Mouse (Mus musculus) liver, embryonic 13.5 days (tissue): ENCODE measurements around the gene Prss53. TPM values are rescaled to one million over a fixed set of nuclear protein-coding genes. Genes with fewer than 3 reads are reported as not detected.

Source experiments
- ATAC-seq: fragments of 200-750 bp; cut with Nextera tagmentation; 2 replicates; pipeline ENCODE4 v1.8.0; 2017; ENCODE audit warnings: low read depth, mild to moderate bottlenecking, moderate number of reproducible peaks, moderate library complexity
- DNase-seq: peaks from one replicate; pipeline ENCODE4 v3.0.0; 2022
- H3K27ac ChIP-seq: fragments of 300-500 bp; sonication (generic); 2 replicates; pipeline ENCODE4 v1.5.1; 2015; ENCODE audit warnings: moderate library complexity, mild to moderate bottlenecking, inconsistent platforms
- H3K27me3 ChIP-seq: fragments of 300-500 bp; sonication (generic); 2 replicates; pipeline ENCODE4 v1.6.1; 2015; ENCODE audit warnings: mild to moderate bottlenecking, inconsistent platforms
- H3K36me3 ChIP-seq: fragments of 300-500 bp; sonication (generic); 2 replicates; pipeline ENCODE4 v1.6.1; 2015; ENCODE audit warnings: mild to moderate bottlenecking, inconsistent platforms
- H3K4me1 ChIP-seq: fragments of 300-500 bp; sonication (generic); replicated peaks from 2 replicates; pipeline ENCODE4 v1.6.1; 2015; ENCODE audit warnings: inconsistent platforms
- H3K4me2 ChIP-seq: fragments of 300-500 bp; sonication (generic); 2 replicates; pipeline ENCODE4 v1.6.1; 2015; ENCODE audit warnings: inconsistent platforms, mild to moderate bottlenecking, moderate library complexity
- H3K4me3 ChIP-seq: fragments of 300-500 bp; sonication (generic); replicated peaks from 2 replicates; pipeline ENCODE4 v1.5.1; 2015; ENCODE audit warnings: mild to moderate bottlenecking, inconsistent platforms
- H3K9ac ChIP-seq: fragments of 300-500 bp; sonication (generic); 2 replicates; pipeline ENCODE4 v1.6.1; 2015; ENCODE audit warnings: mild to moderate bottlenecking, inconsistent platforms
- H3K9me3 ChIP-seq: fragments of 300-500 bp; sonication (generic); replicated peaks from 2 replicates; pipeline ENCODE4 v1.6.1; 2016; ENCODE audit warnings: inconsistent platforms
- WGBS: fragments of 180-500 bp; shearing (Covaris S2); methylation state at CpG from one replicate; pipeline ENCODE4 v1.1.7; 2015; ENCODE audit not compliant: insufficient replicate concordance; 5-methylcytosine and 5-hydroxymethylcytosine counted together
- polyA plus RNA-seq: library from polyadenylated mRNA; unstranded; fragments of >200 nt; fragmentation: Nextera tagmentation; extraction: Ambion mirVana; gene quantifications from 2 replicates; pipeline ENCODE4 v1.2.1, GENCODE M21; 2015

The Prss53 gene
- polyA plus RNA-seq, 1 experiment from 2014 or later: 0.24 TPM

DNA sequence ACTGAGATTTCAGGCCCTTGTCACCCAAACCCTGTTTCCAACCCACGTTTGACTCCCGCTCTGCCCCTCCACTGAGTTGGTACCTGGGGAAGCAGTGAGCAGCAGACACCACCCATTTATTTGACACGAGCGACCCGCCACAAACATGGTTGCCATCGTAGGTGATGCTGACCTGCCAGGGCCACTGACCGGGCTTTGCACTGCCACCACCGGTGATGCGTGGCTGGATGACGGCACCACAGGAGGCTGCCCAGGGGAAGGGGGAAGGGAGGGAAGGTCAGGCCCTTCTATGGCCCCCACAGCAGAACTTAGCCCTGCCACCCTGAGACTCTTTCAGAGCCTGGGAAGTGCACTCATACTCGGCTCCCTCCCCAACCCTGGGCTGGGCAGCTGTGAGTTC is 37.0 kb upstream of the Prss53 start:
- Histone ChIP-seq H3K9me3 (no peaks in the 10 kb centered on the region), H3K9ac (no peak overlapping the region), H3K4me3 (no peak overlapping the region), H3K27me3 (no peaks in the 10 kb centered on the region; the same call in 1 of the 2 replicates), H3K27ac (no peak overlapping the region), H3K36me3 (peaks cover 36% of the 10 kb centered on the region), H3K4me1 (peaks cover 56% of the 10 kb centered on the region), H3K4me2 (no peak overlapping the region)
- 86% methylated on average over 11 of the region's 11 CpGs for WGBS
- DNase-seq (no peak), ATAC-seq (no peak)

DNA sequence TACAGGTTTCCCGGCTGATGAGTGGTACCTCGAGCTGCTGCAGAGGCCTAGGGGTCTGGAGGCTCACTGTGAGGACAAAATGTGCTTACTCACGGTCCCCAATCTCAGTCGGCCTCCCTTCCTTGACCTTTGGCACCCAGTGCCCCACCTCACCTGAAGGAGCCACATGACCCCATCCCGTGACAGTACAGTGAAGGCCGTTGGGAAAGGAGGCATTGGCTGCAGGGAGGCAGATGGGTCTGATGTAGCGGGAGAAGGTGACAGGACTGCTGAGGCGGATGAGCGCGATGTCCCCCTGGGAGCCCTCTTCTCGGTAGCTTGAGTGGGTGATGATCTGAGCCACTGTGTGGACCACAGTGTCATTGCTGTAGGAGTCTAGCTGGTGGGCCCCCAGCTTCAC is 36.1 kb upstream of the Prss53 start:
- no peak overlapping the region for H3K4me2 ChIP-seq
- H3K4me3 ChIP-seq: no peak overlapping the region
- no peaks in the 10 kb centered on the region for H3K9me3 ChIP-seq
- no peak for DNase-seq
- H3K27ac ChIP-seq: 0 out of 2 replicates have a peak overlapping the region, but pooled peaks have one; percentile 16
- WGBS: 78% methylated on average over 11 of the region's 11 CpGs
- no peaks in the 10 kb centered on the region; the same call in 1 of the 2 replicates for H3K27me3 ChIP-seq
- no peak for ATAC-seq
- no peak overlapping the region for H3K9ac ChIP-seq
- H3K4me1 ChIP-seq: peaks cover 59% of the 10 kb centered on the region
- H3K36me3 ChIP-seq: peaks cover 36% of the 10 kb centered on the region

DNA sequence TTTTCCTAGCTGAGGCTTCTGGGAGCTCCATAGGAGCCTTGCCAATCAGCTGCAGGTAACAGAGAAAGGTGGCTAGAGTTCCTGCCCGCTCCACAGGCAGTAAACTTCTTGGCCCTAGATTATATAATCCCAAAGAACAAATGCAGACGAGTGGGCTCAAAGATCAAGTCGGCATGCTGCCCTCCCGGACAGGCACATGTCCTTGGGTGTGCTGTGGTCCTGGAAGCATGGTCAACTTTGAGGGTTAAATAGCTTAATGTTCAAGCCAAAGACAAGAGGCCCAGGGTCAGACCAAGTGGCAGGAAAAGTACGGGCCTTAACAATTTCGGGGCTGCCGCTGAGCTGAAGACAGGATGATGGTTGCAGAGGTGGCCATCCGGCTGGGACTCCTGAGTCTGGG is 35.3 kb upstream of the Prss53 start:
- Histone ChIP-seq H3K4me3 (no peak overlapping the region), H3K36me3 (peaks cover 36% of the 10 kb centered on the region), H3K4me1 (peaks cover 58% of the 10 kb centered on the region), H3K27ac (no peak overlapping the region; the same call in 1 of the 2 replicates), H3K4me2 (no peak overlapping the region), H3K27me3 (no peaks in the 10 kb centered on the region; the same call in 1 of the 2 replicates), H3K9me3 (no peaks in the 10 kb centered on the region), H3K9ac (no peak overlapping the region)
- ATAC-seq (no peak), DNase-seq (no peak)
- WGBS: 78% methylated on average over 8 of the region's 8 CpGs

DNA sequence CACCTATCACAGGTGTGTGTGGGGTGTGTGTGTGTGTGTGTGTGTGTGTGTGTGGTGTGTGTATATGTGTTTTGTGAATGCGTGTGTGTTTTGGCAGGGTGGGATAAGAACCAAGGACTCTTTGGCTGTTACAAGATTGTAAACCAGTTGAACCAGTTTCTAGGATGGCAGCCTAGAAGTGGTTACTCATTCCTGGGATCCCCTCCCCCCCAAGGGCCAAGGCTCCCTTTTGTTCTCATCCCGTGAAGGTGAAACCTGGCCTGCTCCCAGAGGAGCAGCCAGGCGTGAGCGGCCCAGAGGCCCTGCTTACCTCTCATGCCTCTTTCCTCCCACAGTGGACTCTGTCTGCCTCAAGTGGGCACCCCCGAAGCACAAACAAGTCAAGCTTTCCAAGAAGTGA is 34.5 kb upstream of the Prss53 start:
- H3K4me3 ChIP-seq: no peak overlapping the region
- H3K27ac ChIP-seq: no peak overlapping the region
- DNase-seq: no peak
- no peak overlapping the region for H3K9ac ChIP-seq
- 86% methylated on average over 5 of the region's 5 CpGs for WGBS
- peaks cover 40% of the 10 kb centered on the region for H3K36me3 ChIP-seq
- no peaks in the 10 kb centered on the region; the same call in 1 of the 2 replicates for H3K27me3 ChIP-seq
- no peak for ATAC-seq
- no peaks in the 10 kb centered on the region for H3K9me3 ChIP-seq
- H3K4me2 ChIP-seq: no peak overlapping the region
- H3K4me1 ChIP-seq: peaks cover 55% of the 10 kb centered on the region

DNA sequence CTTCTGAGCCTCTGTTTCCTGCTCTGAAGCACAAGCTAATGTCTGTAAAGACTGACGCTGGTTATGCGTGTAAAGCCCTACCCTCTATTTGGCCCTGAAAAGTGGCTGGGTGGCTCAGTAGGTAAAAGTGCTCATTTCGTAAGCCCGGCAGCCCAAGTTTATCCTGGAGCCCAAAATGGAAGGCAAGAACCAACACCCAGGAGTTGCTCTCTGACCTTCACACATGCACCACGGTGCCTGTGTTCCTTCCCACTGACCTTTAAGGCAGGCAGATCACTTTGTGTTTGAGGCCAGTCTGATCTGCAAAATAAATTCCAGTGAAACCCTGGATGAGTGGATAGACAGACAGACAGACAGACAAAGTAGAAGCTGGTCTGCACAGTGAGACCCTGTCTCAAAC is 32.9 kb upstream of the Prss53 start:
- H3K27me3 ChIP-seq: no peaks in the 10 kb centered on the region
- no peaks in the 10 kb centered on the region for H3K9me3 ChIP-seq
- no peak overlapping the region for H3K4me2 ChIP-seq
- DNase-seq: no peak
- no peak overlapping the region for H3K27ac ChIP-seq
- no peak overlapping the region for H3K9ac ChIP-seq
- ATAC-seq: no peak
- WGBS: 78% methylated on average over 5 of the region's 5 CpGs
- H3K36me3 ChIP-seq: peaks cover 42% of the 10 kb centered on the region
- peaks cover 48% of the 10 kb centered on the region for H3K4me1 ChIP-seq
- H3K4me3 ChIP-seq: no peak overlapping the region

DNA sequence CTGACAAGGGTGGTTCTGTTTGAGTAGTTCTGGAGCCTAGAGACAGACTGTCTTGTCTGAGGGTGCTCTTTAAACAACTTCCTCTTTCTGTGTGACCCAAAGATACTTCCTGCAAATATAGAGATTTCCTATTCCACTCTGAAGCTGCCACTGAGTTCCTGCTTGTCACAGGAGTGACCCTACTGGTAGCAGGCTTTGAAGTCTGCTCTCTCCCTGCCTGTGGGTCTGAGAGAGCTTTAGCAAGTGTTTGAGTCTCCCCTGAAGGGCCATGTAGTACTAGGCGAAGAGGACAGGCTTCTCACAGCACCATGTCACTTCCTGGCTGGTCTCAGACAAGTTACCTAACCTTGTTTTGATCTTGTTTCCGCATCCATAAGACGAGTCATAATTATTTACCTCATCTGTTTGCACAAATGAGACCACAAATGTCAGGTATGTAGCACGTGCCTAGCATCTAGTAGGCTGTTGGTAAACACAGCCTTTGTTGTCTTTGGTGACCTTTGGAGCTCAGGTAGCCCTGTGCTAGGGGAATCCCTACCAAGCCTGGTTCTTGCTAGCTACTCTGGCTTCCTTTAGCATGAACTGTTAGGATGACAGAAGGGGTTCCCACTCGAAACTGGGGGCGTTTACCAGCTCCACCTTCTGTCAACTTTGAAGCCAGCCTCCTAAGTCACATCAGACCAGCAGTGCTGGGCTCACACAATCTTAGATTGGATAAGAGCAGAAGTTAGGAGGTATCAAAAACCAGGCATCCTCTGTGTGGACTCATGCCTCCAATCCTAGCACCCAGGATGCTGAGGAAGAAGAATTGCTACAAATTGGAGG is 31.9 kb upstream of the Prss53 start:
- ATAC-seq (no peak), DNase-seq (no peak)
- whole genome bisulfite sequencing: 57% methylated on average over 6 of the region's 6 CpGs
- Histone ChIP-seq H3K9ac (no peak overlapping the region), H3K4me2 (no peak overlapping the region), H3K4me3 (no peak overlapping the region), H3K4me1 (peaks cover 46% of the 10 kb centered on the region), H3K27ac (peak overlapping the region; percentile 34), H3K36me3 (peaks cover 44% of the 10 kb centered on the region), H3K27me3 (no peaks in the 10 kb centered on the region), H3K9me3 (no peaks in the 10 kb centered on the region)

DNA sequence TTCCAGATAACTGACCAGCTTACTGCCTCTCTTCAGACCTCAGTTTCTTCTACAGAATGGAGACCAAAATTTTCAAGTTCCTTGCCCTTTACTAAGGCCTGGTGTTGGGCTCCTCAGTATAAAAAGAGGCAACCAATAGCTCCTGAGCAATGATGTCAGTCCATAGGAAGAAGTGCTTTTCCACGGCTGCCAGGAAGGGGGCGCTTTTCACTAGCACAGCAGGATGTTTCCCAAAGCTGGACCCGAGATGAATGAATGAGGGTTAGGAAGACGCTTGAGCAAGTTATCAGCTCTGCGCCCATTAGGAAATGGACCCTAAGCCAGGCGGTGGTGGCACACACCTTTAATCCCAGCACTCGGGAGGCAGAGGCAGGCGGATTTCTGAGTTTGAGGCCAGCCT is 30.7 kb upstream of the Prss53 start:
- H3K4me2 ChIP-seq: no peak overlapping the region
- 0 out of 2 replicates have a peak overlapping the region, but pooled peaks have one; percentile 34 for H3K27ac ChIP-seq
- 47% methylated on average over 8 of the region's 8 CpGs for WGBS
- DNase-seq: no peak
- no peak for ATAC-seq
- H3K36me3 ChIP-seq: peaks cover 48% of the 10 kb centered on the region
- H3K9me3 ChIP-seq: no peaks in the 10 kb centered on the region
- H3K27me3 ChIP-seq: no peaks in the 10 kb centered on the region
- no peak overlapping the region for H3K9ac ChIP-seq
- H3K4me1 ChIP-seq: peaks cover 43% of the 10 kb centered on the region
- H3K4me3 ChIP-seq: no peak overlapping the region

DNA sequence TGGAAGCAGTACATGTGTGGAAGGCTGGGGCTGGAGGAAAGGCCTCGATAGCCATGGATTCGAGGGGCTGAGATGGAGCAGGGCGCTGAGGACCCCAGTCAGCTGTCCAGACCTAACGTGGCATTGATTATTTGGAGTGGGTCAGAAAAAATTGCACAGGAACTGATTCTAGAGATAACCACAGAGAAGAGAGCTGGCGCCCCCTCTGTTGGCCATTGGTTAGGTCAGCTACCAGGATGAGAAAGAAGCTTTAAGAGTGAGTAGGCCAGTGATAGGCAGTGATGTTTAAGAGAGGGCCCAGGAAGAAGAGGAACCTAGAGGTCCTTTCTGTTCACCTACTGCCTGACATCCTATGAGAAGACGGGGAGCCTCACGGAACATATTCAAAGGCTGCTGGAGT is 28.5 kb upstream of the Prss53 start:
- no peak overlapping the region for H3K4me2 ChIP-seq
- peaks cover 38% of the 10 kb centered on the region for H3K36me3 ChIP-seq
- no peaks in the 10 kb centered on the region for H3K27me3 ChIP-seq
- H3K4me1 ChIP-seq: peaks cover 40% of the 10 kb centered on the region
- no peak overlapping the region for H3K4me3 ChIP-seq
- H3K9ac ChIP-seq: no peak overlapping the region
- H3K9me3 ChIP-seq: no peaks in the 10 kb centered on the region
- WGBS: 69% methylated on average over 7 of the region's 7 CpGs
- DNase-seq (no peak), ATAC-seq (no peak)
- no peak overlapping the region for H3K27ac ChIP-seq

DNA sequence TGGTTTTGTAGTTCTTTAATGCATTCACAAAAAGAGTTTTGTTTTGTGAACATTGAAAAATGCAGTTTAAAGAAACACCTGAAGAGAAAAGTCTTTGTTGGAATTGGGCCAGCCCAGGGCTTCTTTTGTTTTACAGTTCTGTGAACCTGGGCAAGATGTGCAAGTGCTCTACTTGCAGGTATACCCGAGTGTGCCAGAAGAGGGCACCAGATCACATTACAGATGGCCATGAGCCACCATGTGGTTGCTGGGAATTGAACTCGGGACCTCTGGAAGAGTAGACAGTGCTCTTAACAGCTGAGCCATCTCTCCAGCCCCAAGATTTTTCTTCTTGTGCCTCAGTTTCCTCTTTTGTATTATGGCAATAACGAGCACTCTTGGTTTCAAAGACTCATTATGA is 27.4 kb upstream of the Prss53 start:
- no peaks in the 10 kb centered on the region for H3K27me3 ChIP-seq
- no peak overlapping the region for H3K4me2 ChIP-seq
- ATAC-seq (no peak), DNase-seq (peak; percentile 47)
- H3K9ac ChIP-seq: no peak overlapping the region
- H3K4me3 ChIP-seq: no peak overlapping the region
- no peak overlapping the region for H3K27ac ChIP-seq
- no peaks in the 10 kb centered on the region for H3K9me3 ChIP-seq
- peaks cover 33% of the 10 kb centered on the region for H3K36me3 ChIP-seq
- 40% methylated on average over 3 of the region's 3 CpGs for WGBS
- peaks cover 33% of the 10 kb centered on the region for H3K4me1 ChIP-seq

DNA sequence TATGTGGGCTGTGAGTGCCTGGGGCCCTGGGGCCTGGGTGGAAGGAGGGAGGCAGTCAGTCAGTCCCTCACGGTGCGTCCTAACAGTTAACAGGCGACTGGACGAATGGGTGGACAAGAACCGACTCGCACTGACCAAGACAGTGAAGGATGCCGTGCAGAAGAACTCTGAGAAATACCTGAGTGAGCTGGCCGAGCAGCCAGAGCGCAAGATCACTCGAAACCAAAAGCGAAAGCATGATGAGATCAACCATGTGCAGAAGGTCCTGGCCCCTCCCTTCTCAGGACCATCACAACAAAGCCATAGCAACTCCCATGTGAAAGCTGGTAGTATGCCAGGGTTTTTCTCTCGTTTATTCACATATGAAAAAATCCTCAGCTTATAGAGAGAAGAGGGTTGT is 24.5 kb upstream of the Prss53 start:
- H3K36me3 ChIP-seq: peaks cover 27% of the 10 kb centered on the region
- H3K27me3 ChIP-seq: no peaks in the 10 kb centered on the region
- no peak overlapping the region for H3K4me2 ChIP-seq
- no peak for ATAC-seq
- no peaks in the 10 kb centered on the region for H3K9me3 ChIP-seq
- peaks cover 26% of the 10 kb centered on the region for H3K4me1 ChIP-seq
- WGBS: 83% methylated on average over 12 of the region's 12 CpGs
- no peak overlapping the region for H3K4me3 ChIP-seq
- H3K27ac ChIP-seq: no peak overlapping the region
- no peak for DNase-seq
- no peak overlapping the region for H3K9ac ChIP-seq

DNA sequence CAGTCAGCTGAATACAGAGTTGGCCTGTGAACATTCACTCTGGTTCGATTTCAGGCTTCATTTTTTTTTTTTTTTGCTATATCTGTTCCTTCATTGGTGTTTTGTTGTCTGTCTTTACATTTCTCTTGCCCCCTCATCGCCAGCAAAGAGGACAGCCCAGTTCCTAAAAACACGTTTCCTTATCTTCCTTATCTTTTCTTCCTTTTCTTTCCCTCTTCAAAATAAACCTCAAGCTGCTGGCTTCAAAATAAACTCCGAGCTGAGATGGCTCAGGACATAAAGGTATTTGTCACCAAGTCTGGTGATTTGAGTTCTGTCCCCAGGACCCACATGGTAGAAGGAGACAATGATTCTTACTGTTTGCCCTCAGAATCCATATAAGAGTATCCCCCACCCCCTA is 22.2 kb upstream of the Prss53 start:
- peak overlapping the region; percentile 74 for H3K9ac ChIP-seq
- peak overlapping the region; percentile 75 for H3K4me3 ChIP-seq
- DNase-seq (no peak), ATAC-seq (no peak)
- H3K9me3 ChIP-seq: no peaks in the 10 kb centered on the region
- peak overlapping the region; percentile 80 for H3K4me2 ChIP-seq
- H3K27ac ChIP-seq: peak overlapping the region; percentile 82
- H3K27me3 ChIP-seq: no peaks in the 10 kb centered on the region
- 1% methylated on average over 4 of the region's 4 CpGs for WGBS
- H3K4me1 ChIP-seq: peaks cover 17% of the 10 kb centered on the region
- H3K36me3 ChIP-seq: peaks cover 47% of the 10 kb centered on the region
